Mouse (Mus musculus) lung, postnatal 0 days (tissue): ENCODE measurements around the gene Catsper2. TPM values are rescaled to one million over a fixed set of nuclear protein-coding genes. Genes with fewer than 3 reads are reported as not detected.
A peak's percentile ranks its signal among the peaks of the same experiment; 100 is the strongest.

ENCODE experiments used
- ATAC-seq: fragments of 200-750 bp; cut with Nextera tagmentation; 2 replicates; pipeline ENCODE4 v1.8.0; 2017; ENCODE audit warnings: moderate library complexity
- DNase-seq: peaks from one replicate; pipeline ENCODE4 v3.0.0-alpha.2; 2016; ENCODE audit warnings: low spot score
- H3K27ac ChIP-seq: fragments of 300-500 bp; sonication (generic); 2 replicates; pipeline ENCODE4 v1.5.1; 2014; ENCODE audit warnings: antibody characterized with exemption, mild to moderate bottlenecking, low read length, mixed read lengths
- H3K27me3 ChIP-seq: fragments of 300-500 bp; sonication (generic); replicated peaks from 2 replicates; pipeline ENCODE4 v1.6.1; 2014; ENCODE audit warnings: low read length, mixed read lengths; ENCODE audit not compliant: insufficient read depth
- H3K36me3 ChIP-seq: fragments of 300-500 bp; sonication (generic); 2 replicates; pipeline ENCODE4 v1.6.1; 2014; ENCODE audit warnings: low read length, mixed read lengths; ENCODE audit not compliant: insufficient read depth
- H3K4me1 ChIP-seq: fragments of 300-500 bp; sonication (generic); 2 replicates; pipeline ENCODE4 v1.6.1; 2014; ENCODE audit warnings: antibody characterized with exemption, low read depth, low read length, mixed read lengths; ENCODE audit not compliant: insufficient read depth
- H3K4me2 ChIP-seq: fragments of 300-500 bp; sonication (generic); replicated peaks from 2 replicates; pipeline ENCODE4 v1.6.1; 2014; ENCODE audit warnings: low read depth, mild to moderate bottlenecking, low read length, moderate library complexity, mixed read lengths
- H3K4me3 ChIP-seq: fragments of 300-500 bp; sonication (generic); 2 replicates; pipeline ENCODE4 v1.5.1; 2014; ENCODE audit warnings: low read depth, low read length
- H3K9ac ChIP-seq: fragments of 300-500 bp; sonication (generic); replicated peaks from 2 replicates; pipeline ENCODE4 v1.6.1; 2014; ENCODE audit warnings: low read depth, mild to moderate bottlenecking
- H3K9me3 ChIP-seq: fragments of 300-500 bp; sonication (generic); 2 replicates; pipeline ENCODE4 v1.6.1; 2016; ENCODE audit warnings: low read length, mixed read lengths
- CTCF ChIP-seq: IDR thresholded peaks from 2 replicates; pipeline ENCODE4 v1.5.1; 2016; ENCODE audit warnings: antibody characterized with exemption, mild to moderate bottlenecking
- EP300 ChIP-seq: IDR thresholded peaks from 2 replicates; pipeline ENCODE4 v1.6.1; 2016; ENCODE audit warnings: antibody characterized with exemption, mild to moderate bottlenecking, control low read depth
- WGBS: fragments of 180-500 bp; shearing (Covaris S2); extraction: QIAGEN DNeasy Blood & Tissue Kit; methylation state at CpG from one replicate; pipeline ENCODE4 v1.1.7; 2014; 5-methylcytosine and 5-hydroxymethylcytosine counted together
- microRNA-seq: library from miRNA; unstranded; fragments of <30 nt; microRNA quantifications from one replicate; pipeline ENCODE4, GENCODE M21; 2016
- polyA plus RNA-seq: library from polyadenylated mRNA; unstranded; fragments of >200 nt; fragmentation: Nextera tagmentation; extraction: Ambion mirVana; gene quantifications from 2 replicates; pipeline ENCODE4 v1.2.1, GENCODE M21; 2015

The Catsper2 gene
- polyA plus RNA-seq, 1 experiment from 2014 or later: 1.8 TPM

DNA sequence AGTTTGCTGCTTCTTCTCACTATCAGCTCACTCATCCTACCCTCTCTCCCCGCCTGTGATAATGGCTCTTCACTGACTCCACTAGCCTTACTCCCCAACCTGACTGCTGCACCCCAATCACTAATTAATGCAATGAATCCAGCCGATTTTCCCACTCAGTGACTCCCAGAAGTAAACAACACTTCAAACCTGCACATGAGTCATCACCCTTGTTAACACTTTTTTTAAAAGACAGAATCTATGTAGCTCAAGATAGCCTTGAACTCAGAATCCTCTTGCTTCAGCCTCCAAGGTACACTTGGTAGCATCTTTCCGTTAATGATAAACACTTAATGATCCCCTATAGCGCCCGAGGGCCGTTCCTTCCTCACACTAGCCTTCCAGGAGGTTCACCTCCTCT, 59.2 kb downstream of the Catsper2 start:
- ATAC-seq (no peak), DNase-seq (peak; percentile 43)
- TF ChIP-seq EP300 (no peak), CTCF (no peak)
- H3K4me2 ChIP-seq: peak overlapping the region; percentile 97
- H3K27me3 ChIP-seq: peaks cover 10% of the 10 kb centered on the region; the same call in 1 of the 2 replicates
- under 1% methylated on average over 6 of the region's 6 CpGs for WGBS
- peak overlapping the region; percentile 43 for H3K9ac ChIP-seq
- H3K4me1 ChIP-seq: peaks cover 3% of the 10 kb centered on the region; the same call in 1 of the 2 replicates
- no peak overlapping the region for H3K27ac ChIP-seq
- H3K9me3 ChIP-seq: no peaks in the 10 kb centered on the region
- H3K4me3 ChIP-seq: peak overlapping the region; percentile 58
- H3K36me3 ChIP-seq: no peaks in the 10 kb centered on the region

DNA sequence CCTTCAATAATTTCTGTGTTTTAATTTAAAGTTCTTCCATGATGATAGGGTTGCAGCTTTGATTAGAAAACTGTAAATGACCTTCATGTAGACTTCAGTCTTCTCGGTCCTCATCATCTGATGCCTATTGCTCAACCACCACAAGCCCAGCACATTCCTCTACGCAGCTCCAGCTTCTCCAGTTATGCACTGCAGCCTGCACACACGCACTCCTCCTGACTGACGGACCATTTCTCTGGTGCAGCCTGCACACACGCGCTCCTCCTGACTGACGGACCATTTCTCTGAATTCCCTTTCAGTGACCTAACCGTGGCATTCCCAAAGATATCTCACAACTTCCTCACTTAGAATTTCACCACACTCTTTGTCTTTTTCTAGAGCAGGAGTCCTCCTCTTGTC, 60.4 kb downstream of the Catsper2 start:
- peak; percentile 26 for DNase-seq
- H3K27ac ChIP-seq: no peak overlapping the region

More for the DNA sequence above, 60.4 kb downstream of the Catsper2 start:
- no peaks in the 10 kb centered on the region; the same call in 1 of the 2 replicates for H3K36me3 ChIP-seq
- H3K4me2 ChIP-seq: no peak overlapping the region
- ATAC-seq: no peak
- TF ChIP-seq CTCF: no peak
- TF ChIP-seq EP300: no peak
- H3K4me1 ChIP-seq: peaks cover 3% of the 10 kb centered on the region; the same call in 1 of the 2 replicates
- 50% methylated on average over 8 of the region's 8 CpGs for WGBS
- no peak overlapping the region for H3K9ac ChIP-seq
- no peak overlapping the region for H3K4me3 ChIP-seq
- H3K9me3 ChIP-seq: no peaks in the 10 kb centered on the region
- H3K27me3 ChIP-seq: no peaks in the 10 kb centered on the region

Small RNA genes lying within 50 kb of the gene (microRNA-seq; reads per million reads assigned to microRNA genes)
- gene Gm22953: not detected

Other genes starting within 250 kb of the Catsper2 start
- 18.6 and 22.0 TPM in 2 replicates for gene Tubgcp4, start 243.1 kb downstream of the Catsper2 start, polyA plus RNA-seq
- gene Zscan29, start 242.7 kb downstream of the Catsper2 start, polyA plus RNA-seq: 7.8 and 8.6 TPM in 2 replicates
- gene Trp53bp1, start 142.4 kb downstream of the Catsper2 start, polyA plus RNA-seq: 9.8 and 16.6 TPM in 2 replicates
- gene Map1a, start 124.2 kb downstream of the Catsper2 start, polyA plus RNA-seq: 1.3 and 1.9 TPM in 2 replicates
- 9.7 and 11.1 TPM in 2 replicates for gene Ppip5k1, start 58.4 kb downstream of the Catsper2 start, polyA plus RNA-seq
- gene Ckmt1, start 56.1 kb downstream of the Catsper2 start, polyA plus RNA-seq: 35.1 and 37.3 TPM in 2 replicates
- not detected in 2 replicates for gene Strc, start 26.6 kb downstream of the Catsper2 start, polyA plus RNA-seq
- gene Pdia3, start within 50 bp of the Catsper2 start, polyA plus RNA-seq: 371 and 415 TPM in 2 replicates
- gene Ell3, start 30.5 kb upstream of the Catsper2 start, polyA plus RNA-seq: 2.1 and 2.9 TPM in 2 replicates
- 456 and 470 TPM in 2 replicates for gene Serf2, start 35.4 kb upstream of the Catsper2 start, polyA plus RNA-seq
- 61.7 and 70.9 TPM in 2 replicates for gene Hypk, start 39.5 kb upstream of the Catsper2 start, polyA plus RNA-seq
- 0.15 and 0.35 TPM in 2 replicates for gene Serinc4, start 43.0 kb upstream of the Catsper2 start, polyA plus RNA-seq
- gene Mfap1b, start 60.3 kb upstream of the Catsper2 start, polyA plus RNA-seq: 37.7 and 37.8 TPM in 2 replicates
- 16.3 and 20.7 TPM in 2 replicates for gene Mfap1a, start 92.9 kb upstream of the Catsper2 start, polyA plus RNA-seq
- gene Wdr76, start 92.9 kb upstream of the Catsper2 start, polyA plus RNA-seq: 2.6 and 2.9 TPM in 2 replicates